In the genomic region with DNA sequence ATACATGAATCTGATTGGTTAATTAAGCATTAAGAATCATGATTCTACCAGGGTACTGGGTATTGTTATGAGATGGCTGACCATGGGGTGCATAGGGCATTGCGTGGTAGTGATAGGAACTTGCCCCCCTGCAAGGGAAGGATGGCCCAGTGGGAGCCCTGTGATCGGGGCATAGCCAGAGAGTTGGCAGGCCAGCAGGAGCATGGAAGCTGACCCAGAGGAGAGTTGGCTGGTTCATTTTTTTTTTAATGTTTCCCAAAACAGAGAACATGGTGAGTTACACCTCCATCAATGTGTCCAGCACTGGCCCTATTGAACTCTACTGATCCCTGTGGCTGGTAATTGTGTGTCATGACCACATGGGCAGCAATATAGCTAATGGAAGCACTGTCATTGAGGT, we compare ENCODE assay signal across 16 mouse cellular contexts.
"Had no signal": no experiment of that assay in that cellular context is flagged by ENCODE, and none has a peak within 500 bp of the region (broad histone marks: within the 10 kb centered on the region; RNA-seq: fewer than 3 reads in every experiment).

No protein-coding gene starts in this region.

- H3K9me3 ChIP-seq: neural tube, embryonic 13.5 days; neural tube, embryonic 15.5 days; stomach, embryonic 15.5 days had no signal

- H3K9ac ChIP-seq: neural tube, embryonic 13.5 days; neural tube, embryonic 15.5 days; stomach, embryonic 15.5 days had no signal

- H3K4me1 ChIP-seq: neural tube, embryonic 13.5 days; neural tube, embryonic 15.5 days; stomach, embryonic 15.5 days had no signal

- H3K27ac ChIP-seq: neural tube, embryonic 13.5 days; neural tube, embryonic 15.5 days; stomach, embryonic 15.5 days; stomach, postnatal 0 days had no signal

- H3K4me3 ChIP-seq: neural tube, embryonic 13.5 days; neural tube, embryonic 15.5 days; stomach, embryonic 15.5 days had no signal

- H3K4me2 ChIP-seq: neural tube, embryonic 13.5 days; neural tube, embryonic 15.5 days; stomach, embryonic 15.5 days had no signal

- H3K27me3 ChIP-seq: neural tube, embryonic 13.5 days; neural tube, embryonic 15.5 days; stomach, embryonic 15.5 days had no signal

- H3K36me3 ChIP-seq: neural tube, embryonic 13.5 days; neural tube, embryonic 15.5 days; stomach, embryonic 15.5 days had no signal

- DNase-seq: retina, postnatal 1 day; right cerebral cortex, adult 18-20 months; right cerebral cortex, postnatal 14 days; right cerebral cortex, postnatal 25 days; right cerebral cortex, postnatal 4 days; spleen, adult 18-20 months; thymus, adult 18-20 months; thymus, adult 2 months; thymus, postnatal 14 days; thymus, postnatal 25 days; thymus, postnatal 36 days; thymus, postnatal 4 days had no signal
